Mouse (Mus musculus) intestine, embryonic 14.5 days (tissue): ENCODE results near the gene Gpr87. TPM values are rescaled to one million over a fixed set of nuclear protein-coding genes. Genes with fewer than 3 reads are reported as not detected.

Experiments
- ATAC-seq: fragments of 200-750 bp; cut with Nextera tagmentation; replicated peaks from 2 replicates; pipeline ENCODE4 v1.8.0; 2017; ENCODE audit warnings: low read depth, moderate number of reproducible peaks, moderate TSS enrichment, moderate library complexity; ENCODE audit not compliant: low FRiP score, low TSS enrichment
- DNase-seq: peaks from one replicate; pipeline ENCODE4 v3.0.0-alpha.2; 2018; ENCODE audit warnings: low spot score
- H3K27ac ChIP-seq: fragments of 300-500 bp; sonication (generic); 2 replicates; pipeline ENCODE4 v1.5.1; 2014; ENCODE audit warnings: low read depth, mild to moderate bottlenecking, control low read depth
- H3K27me3 ChIP-seq: fragments of 300-500 bp; sonication (generic); replicated peaks from 2 replicates; pipeline ENCODE4 v1.6.1; 2014; ENCODE audit warnings: low read length, control low read depth; ENCODE audit not compliant: control insufficient read depth, insufficient read depth
- H3K36me3 ChIP-seq: fragments of 300-500 bp; sonication (generic); 2 replicates; pipeline ENCODE4 v1.6.1; 2014; ENCODE audit warnings: low read length, control low read depth; ENCODE audit not compliant: control insufficient read depth, insufficient read depth
- H3K4me1 ChIP-seq: fragments of 300-500 bp; sonication (generic); replicated peaks from 2 replicates; pipeline ENCODE4 v1.6.1; 2014; ENCODE audit warnings: low read length, control low read depth, mixed read lengths; ENCODE audit not compliant: control insufficient read depth, insufficient read depth
- H3K4me2 ChIP-seq: fragments of 300-500 bp; sonication (generic); 2 replicates; pipeline ENCODE4 v1.6.1; 2014; ENCODE audit warnings: low read length
- H3K4me3 ChIP-seq: fragments of 300-500 bp; sonication (generic); 2 replicates; pipeline ENCODE4 v1.5.1; 2014; ENCODE audit warnings: low read depth, low read length, control low read depth, mixed read lengths
- H3K9ac ChIP-seq: fragments of 300-500 bp; sonication (generic); 2 replicates; pipeline ENCODE4 v1.6.1; 2014; ENCODE audit warnings: mild to moderate bottlenecking, low read length
- H3K9me3 ChIP-seq: fragments of 300-500 bp; sonication (generic); 2 replicates; pipeline ENCODE4 v1.6.1; 2016; ENCODE audit warnings: low read length, control low read depth; ENCODE audit not compliant: control insufficient read depth
- WGBS: fragments of 180-500 bp; shearing (Covaris S2); extraction: QIAGEN DNeasy Blood & Tissue Kit; methylation state at CpG from one replicate; pipeline ENCODE4 v1.1.7; 2014; 5-methylcytosine and 5-hydroxymethylcytosine counted together
- polyA plus RNA-seq: library from polyadenylated mRNA; unstranded; fragments of >200 nt; fragmentation: Nextera tagmentation; extraction: Ambion mirVana; gene quantifications from 2 replicates; pipeline ENCODE4 v1.2.1, GENCODE M21; 2014

Gene Gpr87
- polyA plus RNA-seq, 1 experiment from 2014 or later = not detected

DNA sequence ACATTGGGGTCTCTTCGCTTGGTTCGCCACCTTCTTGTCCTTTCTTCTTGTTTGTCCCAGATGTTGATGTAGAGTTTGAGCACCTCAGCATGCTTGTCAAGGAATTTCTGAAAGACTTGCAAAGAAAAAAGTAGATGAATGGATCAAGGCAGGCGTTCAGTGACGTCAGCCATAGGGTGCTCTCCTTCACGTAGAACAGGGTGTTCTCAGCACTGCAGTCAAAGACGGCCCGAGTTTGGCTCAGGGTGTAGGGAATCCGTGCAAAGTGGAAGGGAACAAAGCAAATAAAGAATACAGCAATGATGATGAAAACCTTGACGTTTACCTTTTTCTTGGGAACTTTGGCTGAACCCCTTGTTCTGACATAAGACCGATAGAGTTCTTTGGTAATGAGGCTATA lies 22.3 kb upstream of the Gpr87 start:
- DNase-seq (no peak), ATAC-seq (no peak)
- no peaks in the 10 kb centered on the region for H3K4me1 ChIP-seq
- no peak overlapping the region for H3K4me2 ChIP-seq
- no peak overlapping the region for H3K4me3 ChIP-seq
- no peaks in the 10 kb centered on the region for H3K9me3 ChIP-seq
- no peaks in the 10 kb centered on the region for H3K27me3 ChIP-seq
- 88% methylated on average over 10 of the region's 10 CpGs for WGBS
- no peaks in the 10 kb centered on the region for H3K36me3 ChIP-seq
- H3K27ac ChIP-seq = no peak overlapping the region
- no peak overlapping the region for H3K9ac ChIP-seq

DNA sequence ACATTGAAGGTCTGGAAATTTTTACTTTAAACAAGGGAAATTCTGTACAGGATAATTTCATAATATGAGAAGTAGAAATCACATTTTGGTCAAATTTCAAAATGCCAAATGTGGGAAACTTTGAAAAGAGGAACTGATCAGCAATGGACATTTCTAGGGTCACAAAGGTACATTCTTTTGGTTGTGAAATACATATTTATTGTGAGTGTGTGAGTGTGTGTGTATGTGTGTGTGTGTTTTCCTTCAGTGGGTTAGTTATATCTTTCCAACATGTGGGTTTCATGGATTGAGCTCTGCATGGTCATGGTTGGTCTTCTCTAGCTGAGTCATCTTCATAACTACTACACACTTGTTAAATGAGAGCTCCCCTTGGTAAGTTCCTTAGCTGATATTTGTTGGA lies 17.5 kb upstream of the Gpr87 start:
- H3K9ac ChIP-seq = no peak overlapping the region
- H3K27ac ChIP-seq = no peak overlapping the region
- no peaks in the 10 kb centered on the region for H3K36me3 ChIP-seq
- H3K27me3 ChIP-seq = no peaks in the 10 kb centered on the region
- no peak overlapping the region for H3K4me2 ChIP-seq
- ATAC-seq (no peak), DNase-seq (no peak)
- no peaks in the 10 kb centered on the region for H3K4me1 ChIP-seq
- no peaks in the 10 kb centered on the region for H3K9me3 ChIP-seq
- no peak overlapping the region for H3K4me3 ChIP-seq

DNA sequence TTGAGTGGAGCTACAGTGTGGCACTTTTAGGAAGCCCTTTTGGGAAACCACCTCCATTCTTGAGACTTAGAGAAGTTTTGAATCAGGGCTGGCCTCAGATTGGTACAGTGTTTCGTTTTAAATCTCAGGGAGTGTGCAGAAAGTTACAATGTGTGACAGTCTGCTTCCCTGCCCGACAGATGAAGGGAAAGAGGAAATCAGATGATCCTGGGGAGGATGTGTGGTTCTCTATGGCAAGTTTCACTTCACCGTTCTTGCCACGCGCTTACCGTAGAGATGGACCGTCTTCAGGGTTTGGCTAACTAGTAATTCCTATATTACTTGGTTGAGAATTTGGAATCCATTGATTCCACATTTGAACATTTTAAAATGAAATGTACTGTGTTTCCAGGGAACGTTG lies 16.9 kb upstream of the Gpr87 start:
- DNase-seq (no peak), ATAC-seq (no peak)
- WGBS = 90% methylated on average over 8 of the region's 8 CpGs
- Histone ChIP-seq H3K9ac (no peak overlapping the region), H3K36me3 (no peaks in the 10 kb centered on the region), H3K27me3 (no peaks in the 10 kb centered on the region), H3K9me3 (no peaks in the 10 kb centered on the region), H3K27ac (no peak overlapping the region), H3K4me3 (no peak overlapping the region), H3K4me1 (no peaks in the 10 kb centered on the region), H3K4me2 (no peak overlapping the region)

DNA sequence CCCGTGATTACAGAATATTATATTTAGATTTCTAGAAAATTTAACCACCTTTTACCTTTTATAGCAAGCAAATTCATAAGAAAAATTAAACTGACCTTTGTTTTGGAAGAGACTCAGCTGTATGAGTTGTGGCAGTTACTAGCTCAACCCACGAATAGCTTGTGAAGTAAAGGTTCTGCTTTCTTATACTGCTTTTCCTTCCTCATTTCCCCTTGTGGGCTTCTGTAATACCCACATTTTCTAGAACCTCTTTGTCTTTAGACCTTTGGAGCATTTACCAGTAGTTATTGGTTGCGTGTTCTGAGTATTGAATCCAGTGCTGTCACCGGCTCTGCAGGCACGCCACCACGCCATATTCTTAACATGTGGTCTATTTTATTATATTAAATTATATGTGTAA lies 15.8 kb upstream of the Gpr87 start, which contains the start of gene P2ry13:
TSS of gene P2ry13 (minus strand) at position 156 of the 400 bp plus-strand sequence.
- no peak within 1 kb of the TSS for H3K4me2 ChIP-seq
- H3K27me3 ChIP-seq = no peaks in the 10 kb centered on the region
- WGBS = 90% methylated on average over 6 of the region's 6 CpGs
- no peak within 1 kb of the TSS for H3K9ac ChIP-seq
- no peak within 1 kb of the TSS for H3K27ac ChIP-seq
- ATAC-seq = no peak
- DNase-seq = no peak
- no peak within 1 kb of the TSS for H3K4me3 ChIP-seq
- H3K9me3 ChIP-seq = no peaks in the 10 kb centered on the region
- H3K36me3 ChIP-seq = no peaks in the 10 kb centered on the region
- no peaks in the 10 kb centered on the region for H3K4me1 ChIP-seq

DNA sequence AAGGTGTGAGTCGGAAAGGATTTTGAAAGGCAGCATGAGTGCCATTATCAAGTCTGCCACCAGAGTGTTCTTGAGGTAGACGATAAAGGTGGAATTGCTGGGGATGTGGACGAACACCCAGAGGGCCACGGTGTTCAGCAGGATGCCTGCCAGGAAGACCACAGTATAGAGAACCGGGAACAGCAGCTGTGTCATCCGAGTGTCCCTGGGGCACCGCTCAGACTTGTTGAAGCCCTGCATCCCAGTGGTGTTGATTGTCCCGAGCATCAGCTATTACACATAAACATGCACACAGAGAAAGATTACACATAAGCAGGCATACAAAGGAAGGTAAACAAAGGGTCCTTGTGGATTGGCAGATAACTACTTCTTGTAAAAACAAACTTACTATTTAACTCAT lies 15.2 kb upstream of the Gpr87 start:
- Histone ChIP-seq H3K4me2 (no peak overlapping the region), H3K9me3 (no peaks in the 10 kb centered on the region), H3K9ac (no peak overlapping the region), H3K27ac (no peak overlapping the region), H3K4me1 (no peaks in the 10 kb centered on the region), H3K36me3 (no peaks in the 10 kb centered on the region), H3K27me3 (no peaks in the 10 kb centered on the region), H3K4me3 (no peak overlapping the region)
- no peak for DNase-seq
- 77% methylated on average over 8 of the region's 8 CpGs for WGBS
- ATAC-seq = no peak

DNA sequence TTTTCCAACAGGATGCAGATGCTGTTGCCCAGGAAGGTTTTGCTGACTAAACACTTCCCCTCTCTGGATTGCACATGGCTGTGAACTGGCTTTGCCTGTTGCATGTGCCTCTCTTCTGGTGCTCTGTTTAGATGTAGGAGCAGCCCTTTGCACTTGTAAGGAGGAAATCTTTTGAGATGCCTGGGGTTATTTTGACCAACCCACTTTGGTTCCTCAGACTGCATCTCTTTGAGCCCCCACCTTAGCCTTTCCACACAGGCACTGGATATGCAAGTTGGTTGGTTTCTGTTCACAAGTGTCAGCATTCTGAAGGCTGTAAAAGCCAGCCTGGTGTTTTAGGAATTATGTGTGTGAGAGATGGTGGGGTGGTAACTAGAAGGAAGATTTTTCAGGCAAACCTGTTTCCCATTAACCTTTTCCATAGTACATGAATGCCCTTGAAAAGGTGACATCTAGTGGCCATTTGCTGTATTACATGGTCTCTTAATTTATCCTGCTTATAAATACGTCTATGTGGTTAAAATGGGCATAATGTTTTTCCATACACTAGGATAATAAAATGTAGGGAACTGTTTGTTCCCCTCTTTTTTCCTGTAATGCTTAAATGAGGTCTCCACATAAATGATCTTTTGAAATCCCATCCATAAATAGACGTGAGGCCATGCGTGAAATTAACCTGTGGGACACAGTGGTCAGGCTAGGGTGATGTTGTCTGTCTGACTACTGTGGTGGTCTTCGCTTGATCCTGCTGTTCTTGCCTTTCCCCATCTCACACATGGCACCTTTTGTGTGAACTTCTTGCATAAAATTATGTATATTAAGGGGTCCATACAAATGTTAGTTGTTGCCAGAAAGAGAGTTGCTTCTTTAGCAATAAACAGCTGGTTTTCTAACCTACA lies 14.0 kb upstream of the Gpr87 start:
- Histone ChIP-seq H3K9ac (no peak overlapping the region), H3K4me1 (no peaks in the 10 kb centered on the region), H3K27me3 (no peaks in the 10 kb centered on the region), H3K27ac (no peak overlapping the region), H3K4me2 (no peak overlapping the region), H3K9me3 (no peaks in the 10 kb centered on the region), H3K4me3 (no peak overlapping the region), H3K36me3 (no peaks in the 10 kb centered on the region)
- WGBS = 72% methylated on average over 4 of the region's 4 CpGs
- DNase-seq = no peak
- no peak for ATAC-seq

DNA sequence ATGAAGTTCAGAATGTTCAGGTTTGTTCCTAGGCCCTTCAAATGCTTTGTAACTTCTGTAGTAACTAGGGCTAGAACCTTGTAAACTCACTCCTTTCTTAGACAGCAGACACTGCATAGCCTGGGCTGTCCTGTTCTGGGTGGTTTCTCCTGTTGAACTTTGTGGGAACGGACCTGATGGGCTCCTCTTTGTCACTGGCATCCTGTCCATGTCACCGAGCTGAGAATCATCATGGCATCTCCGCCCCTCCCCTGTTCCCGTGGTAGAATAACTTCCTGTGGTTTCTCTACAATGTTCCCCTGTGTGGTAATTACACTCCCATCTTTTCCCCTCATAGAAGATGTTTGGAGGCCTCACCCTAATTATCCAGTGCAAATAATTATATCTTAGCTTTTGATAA lies 11.0 kb upstream of the Gpr87 start:
- Histone ChIP-seq H3K4me3 (no peak overlapping the region), H3K4me1 (no peaks in the 10 kb centered on the region), H3K9me3 (no peaks in the 10 kb centered on the region), H3K36me3 (no peaks in the 10 kb centered on the region), H3K9ac (no peak overlapping the region), H3K4me2 (no peak overlapping the region), H3K27me3 (no peaks in the 10 kb centered on the region), H3K27ac (no peak overlapping the region)
- ATAC-seq (no peak), DNase-seq (no peak)
- WGBS = 85% methylated on average over 4 of the region's 4 CpGs

DNA sequence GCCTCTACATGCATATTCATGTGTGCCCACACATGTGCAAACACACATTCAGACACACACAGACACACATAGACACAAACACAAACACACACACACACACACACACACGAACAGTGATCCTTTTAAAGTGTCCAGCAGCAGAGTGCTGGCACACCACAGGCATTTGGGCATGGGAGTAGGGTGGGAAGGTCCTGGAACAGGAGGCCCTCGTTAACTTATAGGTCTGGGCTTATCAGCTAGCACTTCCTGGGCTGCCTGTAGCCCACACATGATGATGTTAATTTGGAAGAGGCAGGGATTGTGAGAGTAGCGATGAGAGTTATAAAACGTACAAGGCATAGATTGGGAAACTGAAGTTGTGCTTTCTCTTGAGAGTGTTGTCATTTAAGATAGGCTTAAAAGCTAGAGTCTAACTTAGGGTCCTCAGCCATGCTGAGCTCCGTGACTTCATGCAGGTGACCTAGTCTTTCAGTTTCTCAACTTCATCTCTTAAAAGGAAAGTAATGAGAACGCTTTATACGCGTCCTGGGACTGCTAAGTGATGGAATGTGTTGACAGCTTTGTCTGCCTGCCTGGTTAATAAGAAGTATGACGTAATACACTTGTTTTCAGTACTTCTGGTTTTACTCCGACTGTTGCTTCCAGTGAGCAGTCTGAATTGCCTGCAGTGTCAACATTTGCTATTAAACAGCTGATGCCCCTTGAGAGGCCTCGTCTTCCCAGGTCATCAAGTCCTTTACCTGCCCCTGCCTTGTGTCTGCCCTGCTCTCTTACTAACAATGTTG lies 10.0 kb upstream of the Gpr87 start:
- 54% methylated on average over 11 of the region's 11 CpGs for WGBS
- ATAC-seq (no peak), DNase-seq (no peak)

More for the DNA sequence above, 10.0 kb upstream of the Gpr87 start:
- H3K9ac ChIP-seq = no peak overlapping the region
- H3K4me3 ChIP-seq = no peak overlapping the region
- no peaks in the 10 kb centered on the region for H3K4me1 ChIP-seq
- no peaks in the 10 kb centered on the region for H3K9me3 ChIP-seq
- H3K27me3 ChIP-seq = no peaks in the 10 kb centered on the region
- H3K4me2 ChIP-seq = no peak overlapping the region
- no peaks in the 10 kb centered on the region for H3K36me3 ChIP-seq
- H3K27ac ChIP-seq = no peak overlapping the region
